Mouse (Mus musculus): Measurements from ENCODE around the gene Tgm5. TPM values are rescaled to one million over a fixed set of nuclear protein-coding genes. Genes with fewer than 3 reads are reported as not detected.
"Not testable (repeated sequence)": the region's sequence is repeated elsewhere in the genome, so short reads cannot be mapped to it uniquely, and the experiment has no call there.

The Tgm5 gene
- polyA plus RNA-seq, 1 experiment from 2014 or later, result 0.07 TPM

GRCm38 (mm10) chr2:121004018-121004811, 81.4 kb downstream of the Tgm5 start:
- Histone ChIP-seq H3K9ac (no peak overlapping the region), H3K27ac (no peak overlapping the region), H3K9me3 (no peaks in the 10 kb centered on the region), H3K27me3 (no peaks in the 10 kb centered on the region), H3K36me3 (no peaks in the 10 kb centered on the region), H3K4me1 (peaks cover 7% of the 10 kb centered on the region; the same call in 1 of the 2 replicates), H3K4me3 (no peak overlapping the region), H3K4me2 (no peak overlapping the region)
- ATAC-seq (ENCODE audit: borderline replicate concordance, extremely low read depth, low FRiP score, low TSS enrichment), result no peak
- WGBS, result 81% methylated on average over 7 of the region's 7 CpGs

- Histone ChIP-seq H3K27ac (no peak overlapping the region), H3K9me3 (no peaks in the 10 kb centered on the region), H3K36me3 (no peaks in the 10 kb centered on the region), H3K4me3 (no peak overlapping the region), H3K4me2 (no peak overlapping the region), H3K27me3 (no peaks in the 10 kb centered on the region), H3K9ac (no peak overlapping the region), H3K4me1 (0 out of 2 replicates have a peak, but pooled peaks cover 3% of the 10 kb centered on the region)
- no peak for ATAC-seq (ENCODE audit: borderline replicate concordance, extremely low read depth, low FRiP score, low TSS enrichment)
- WGBS, result 69% methylated on average over 2 of the region's 2 CpGs
These were observed 82.1 kb downstream of the Tgm5 start for GRCm38 (mm10) chr2:121003586-121003985.

GRCm38 (mm10) chr2:120998863-120999262, 86.8 kb downstream of the Tgm5 start:
- Histone ChIP-seq H3K36me3 (no peaks in the 10 kb centered on the region), H3K4me2 (no peak overlapping the region), H3K4me3 (no peak overlapping the region), H3K9ac (no peak overlapping the region), H3K27me3 (no peaks in the 10 kb centered on the region), H3K27ac (no peak overlapping the region), H3K9me3 (no peaks in the 10 kb centered on the region), H3K4me1 (no peaks in the 10 kb centered on the region)
- 75% methylated on average over 8 of the region's 8 CpGs for WGBS
- ATAC-seq (ENCODE audit: borderline replicate concordance, extremely low read depth, low FRiP score, low TSS enrichment), result no peak

GRCm38 (mm10) chr2:120996607-120997006, 89.0 kb downstream of the Tgm5 start:
- H3K9me3 ChIP-seq; ATAC-seq (ENCODE audit: borderline replicate concordance, extremely low read depth, low FRiP score, low TSS enrichment); H3K27me3 ChIP-seq; H3K36me3 ChIP-seq; H3K4me1 ChIP-seq; H3K9ac ChIP-seq; H3K27ac ChIP-seq; H3K4me2 ChIP-seq; H3K4me3 ChIP-seq: not testable (repeated sequence)
- WGBS, result 77% methylated on average over 1 of the region's 1 CpGs

Other genes with a start within 250 kb of the Tgm5 start
- gene Cdan1, start 235.7 kb downstream of the Tgm5 start, polyA plus RNA-seq (2015; fragmentation: Nextera tagmentation; extraction: Ambion mirVana), result 7.1 and 7.5 TPM in 2 replicates
- gene Ttbk2, start 235.2 kb downstream of the Tgm5 start, polyA plus RNA-seq (2015; fragmentation: Nextera tagmentation; extraction: Ambion mirVana), result 2.8 and 3.8 TPM in 2 replicates
- 25.8 and 29.4 TPM in 2 replicates for gene Ubr1, start 115.1 kb downstream of the Tgm5 start, polyA plus RNA-seq (2015; fragmentation: Nextera tagmentation; extraction: Ambion mirVana)
- 3.7 and 5.3 TPM in 2 replicates for gene Tmem62, start 108.8 kb downstream of the Tgm5 start, polyA plus RNA-seq (2015; fragmentation: Nextera tagmentation; extraction: Ambion mirVana)
- 38.4 and 39.2 TPM in 2 replicates for gene Ccndbp1, start 77.4 kb downstream of the Tgm5 start, polyA plus RNA-seq (2015; fragmentation: Nextera tagmentation; extraction: Ambion mirVana)
- 1.0 and 1.1 TPM in 2 replicates for gene Epb42, start 48.8 kb downstream of the Tgm5 start, polyA plus RNA-seq (2015; fragmentation: Nextera tagmentation; extraction: Ambion mirVana)
- gene Tgm7, start 24.0 kb upstream of the Tgm5 start, polyA plus RNA-seq (2015; fragmentation: Nextera tagmentation; extraction: Ambion mirVana), result 0.06 TPM in 1 of 2 replicates, not detected in the other
- gene Adal, start 54.6 kb upstream of the Tgm5 start, polyA plus RNA-seq (2015; fragmentation: Nextera tagmentation; extraction: Ambion mirVana), result 18.6 and 22.3 TPM in 2 replicates
- 24.7 and 26.1 TPM in 2 replicates for gene Lcmt2, start 54.8 kb upstream of the Tgm5 start, polyA plus RNA-seq (2015; fragmentation: Nextera tagmentation; extraction: Ambion mirVana)
- gene Tubgcp4, start 84.8 kb upstream of the Tgm5 start, polyA plus RNA-seq (2015; fragmentation: Nextera tagmentation; extraction: Ambion mirVana), result 52.6 and 53.3 TPM in 2 replicates
- gene Zscan29, start 85.3 kb upstream of the Tgm5 start, polyA plus RNA-seq (2015; fragmentation: Nextera tagmentation; extraction: Ambion mirVana), result 8.3 and 9.7 TPM in 2 replicates
- 61.6 and 66.8 TPM in 2 replicates for gene Trp53bp1, start 185.6 kb upstream of the Tgm5 start, polyA plus RNA-seq (2015; fragmentation: Nextera tagmentation; extraction: Ambion mirVana)
- gene Map1a, start 203.8 kb upstream of the Tgm5 start, polyA plus RNA-seq (2015; fragmentation: Nextera tagmentation; extraction: Ambion mirVana), result 3.5 TPM in 2 replicates

All from lung, embryonic 15.5 days (tissue).